In genomic region chr8:47941028-47941427, GRCm38 (mm10) we compare ENCODE assay signal across 9 mouse cellular contexts. TPM values are rescaled to one million over a fixed set of nuclear protein-coding genes. Genes with fewer than 3 reads are reported as not detected.
A peak's percentile ranks its signal among the peaks of the same experiment; 100 is the strongest.
DNase-seq lines count a peak whose midpoint lies in the region; ATAC-seq and TF ChIP-seq lines count a peak whose summit lies in the region.
"Had no signal": no experiment of that assay in that cellular context is flagged by ENCODE, and none has a peak within 500 bp of the region (broad histone marks: within the 10 kb centered on the region; RNA-seq: fewer than 3 reads in every experiment).

No protein-coding gene starts in this region.

- H3K36me3 ChIP-seq in embryonic facial prominence, embryonic 11.5 days (replicated peaks; ENCODE audit: control insufficient read depth, insufficient read depth, low read depth, low read length), result no peaks in the 10 kb centered on the region
- no peaks in the 10 kb centered on the region for H3K36me3 ChIP-seq in embryonic facial prominence, embryonic 10.5 days (replicated peaks)
- H3K36me3 ChIP-seq in hindbrain, embryonic 13.5 days, result no peaks in the 10 kb centered on the region

- H3K27ac ChIP-seq in embryonic facial prominence, embryonic 11.5 days (replicated peaks; ENCODE audit: low read depth, low read length), result no peak overlapping the region
- H3K27ac ChIP-seq in embryonic facial prominence, embryonic 10.5 days (replicated peaks), result no peak overlapping the region
- 0 out of 2 replicates have a peak overlapping the region, but pooled peaks have one; percentile 40 for H3K27ac ChIP-seq in hindbrain, embryonic 13.5 days

- no peak for TF ChIP-seq POLR2A in brain, embryonic 14.5 days (IDR thresholded peaks at IDR 0.05; ENCODE audit: borderline replicate concordance, extremely low read depth, insufficient read depth, insufficient read length, poor library complexity, severe bottlenecking)
- TF ChIP-seq POLR2A in lung, adult 2 months (IDR thresholded peaks at IDR 0.05; ENCODE audit: borderline replicate concordance, extremely low read depth, low read depth, low read length), result no peak

- H3K9me3 ChIP-seq in embryonic facial prominence, embryonic 11.5 days (replicated peaks; ENCODE audit: control insufficient read depth, low read length), result no peaks in the 10 kb centered on the region
- H3K9me3 ChIP-seq in embryonic facial prominence, embryonic 10.5 days, result no peaks in the 10 kb centered on the region
- no peaks in the 10 kb centered on the region for H3K9me3 ChIP-seq in hindbrain, embryonic 13.5 days

- no peak overlapping the region for H3K4me2 ChIP-seq in embryonic facial prominence, embryonic 11.5 days (ENCODE audit: low read depth, low read length)
- no peak overlapping the region for H3K4me2 ChIP-seq in hindbrain, embryonic 13.5 days

- DNase-seq in embryonic facial prominence, embryonic 11.5 days (ENCODE audit: low spot score), result peak; percentile 29
- DNase-seq in embryonic facial prominence, embryonic 10.5 days (ENCODE audit: low spot score), result no peak
- DNase-seq in brain, embryonic 14.5 days (ENCODE audit: low read depth), result peak; percentile 57
- DNase-seq in lung, adult 2 months, result peak; percentile 55
- no peak for DNase-seq in frontal cortex, postnatal 25 days (ENCODE audit: low spot score in 2 of 2)
- no peak for DNase-seq in right cerebral cortex, adult 18-20 months
- no peak for DNase-seq in right cerebral cortex, postnatal 14 days

- peak; percentile 41; the same call in 1 of the 2 replicates for TF ChIP-seq CTCF in brain, embryonic 14.5 days (IDR thresholded peaks at IDR 0.05; ENCODE audit: borderline replicate concordance, extremely low read depth, insufficient read depth, insufficient read length)
- TF ChIP-seq CTCF in lung, adult 2 months (IDR thresholded peaks at IDR 0.05; ENCODE audit: insufficient read depth, low read length), result peak; percentile 27; the same call in 1 of the 2 replicates

- no peaks in the 10 kb centered on the region for H3K27me3 ChIP-seq in embryonic facial prominence, embryonic 11.5 days (ENCODE audit: control insufficient read depth, insufficient read depth, low read length)
- no peaks in the 10 kb centered on the region for H3K27me3 ChIP-seq in embryonic facial prominence, embryonic 10.5 days (replicated peaks; ENCODE audit: low read depth, poor library complexity, severe bottlenecking)
- no peaks in the 10 kb centered on the region for H3K27me3 ChIP-seq in hindbrain, embryonic 13.5 days

- H3K9ac ChIP-seq in embryonic facial prominence, embryonic 11.5 days (replicated peaks; ENCODE audit: low read length), result no peak overlapping the region
- H3K9ac ChIP-seq in hindbrain, embryonic 13.5 days, result no peak overlapping the region

- no peak for ATAC-seq in embryonic facial prominence, embryonic 11.5 days (replicated peaks; ENCODE audit: insufficient number of reproducible peaks, low FRiP score, low TSS enrichment, low read depth)
- ATAC-seq in hindbrain, embryonic 13.5 days (ENCODE audit: low FRiP score), result 0 out of 2 replicates have a peak, but pooled peaks have one; percentile 47

- no peaks in the 10 kb centered on the region for H3K4me1 ChIP-seq in embryonic facial prominence, embryonic 11.5 days (ENCODE audit: control insufficient read depth, insufficient read depth, low read length)
- peaks cover 19% of the 10 kb centered on the region for H3K4me1 ChIP-seq in embryonic facial prominence, embryonic 10.5 days
- H3K4me1 ChIP-seq in hindbrain, embryonic 13.5 days (replicated peaks), result peaks cover 17% of the 10 kb centered on the region
- peaks cover 26% of the 10 kb centered on the region for H3K4me1 ChIP-seq in lung, adult 2 months (ENCODE audit: control insufficient read depth, insufficient read depth, low read length)

- WGBS in embryonic facial prominence, embryonic 11.5 days, result 67% methylated on average over 5 of the region's 5 CpGs
- WGBS in embryonic facial prominence, embryonic 10.5 days, result 71% methylated on average over 5 of the region's 5 CpGs
- 52% methylated on average over 5 of the region's 5 CpGs for WGBS in hindbrain, embryonic 13.5 days
- 31% methylated on average over 5 of the region's 5 CpGs for WGBS in lung, adult 2 months

- no peak overlapping the region for H3K4me3 ChIP-seq in embryonic facial prominence, embryonic 11.5 days (ENCODE audit: low read depth, low read length)
- H3K4me3 ChIP-seq in embryonic facial prominence, embryonic 10.5 days, result no peak overlapping the region
- H3K4me3 ChIP-seq in hindbrain, embryonic 13.5 days, result no peak overlapping the region
- H3K4me3 ChIP-seq in lung, adult 2 months (replicated peaks; ENCODE audit: extremely low read depth, low read depth, low read length), result no peak overlapping the region
- H3K4me3 ChIP-seq: myocyte had no signal

RNA-seq across cellular contexts. Expression of gene Wwc2, which starts 49.7 kb away (rescaled TPM):
- 8.8 and 9.7 TPM in 2 replicates for polyA plus RNA-seq in embryonic facial prominence, embryonic 11.5 days (2014; fragmentation: Nextera tagmentation; extraction: Ambion mirVana)
- polyA plus RNA-seq in embryonic facial prominence, embryonic 10.5 days (2016; fragmentation: Nextera tagmentation; extraction: Ambion mirVana), result 10.6 and 11.1 TPM in 2 replicates
- polyA plus RNA-seq in brain, embryonic 14.5 days (2012; rRNA removed), result 3.6 and 6.8 TPM in 2 replicates
- 5.4 and 6.0 TPM in 2 replicates for polyA plus RNA-seq in hindbrain, embryonic 13.5 days (2015; fragmentation: Nextera tagmentation; extraction: Ambion mirVana)
- polyA plus RNA-seq in lung, adult 2 months (2012; rRNA removed), result 24.7 and 25.5 TPM in 2 replicates

Comparison
In these comparisons a context has a peak if more than half of its experiments do, and no peak if none do; other contexts are left out.
1. DNase-seq: peak in embryonic facial prominence, embryonic 11.5 days (single experiment), brain, embryonic 14.5 days (single experiment) and lung, adult 2 months (single experiment); none in embryonic facial prominence, embryonic 10.5 days (single experiment), frontal cortex, postnatal 25 days (0 of 2), right cerebral cortex, adult 18-20 months (single experiment) and right cerebral cortex, postnatal 14 days (single experiment).